Mouse (Mus musculus) hindbrain, embryonic 11.5 days (tissue): ENCODE data around the gene Ppcdc. TPM values are rescaled to one million over a fixed set of nuclear protein-coding genes. Genes with fewer than 3 reads are reported as not detected.

Experiments
- ATAC-seq: fragments of 200-750 bp; cut with Nextera tagmentation; 2 replicates; pipeline ENCODE4 v1.8.0; 2017; ENCODE audit warnings: mild to moderate bottlenecking, moderate TSS enrichment, moderate library complexity; ENCODE audit not compliant: low FRiP score
- DNase-seq: peaks from one replicate; pipeline ENCODE4 v3.0.0-alpha.2; 2015; ENCODE audit warnings: low spot score
- H3K27ac ChIP-seq: fragments of 300-500 bp; sonication (generic); 2 replicates; pipeline ENCODE4 v1.5.1; 2014; ENCODE audit warnings: mild to moderate bottlenecking, low read depth, low read length
- H3K27me3 ChIP-seq: fragments of 300-500 bp; sonication (generic); 2 replicates; pipeline ENCODE4 v1.6.1; 2014; ENCODE audit warnings: mild to moderate bottlenecking, low read length, moderate library complexity, mixed read lengths; ENCODE audit not compliant: control insufficient read depth, insufficient read depth
- H3K36me3 ChIP-seq: fragments of 300-500 bp; sonication (generic); 2 replicates; pipeline ENCODE4 v1.6.1; 2014; ENCODE audit warnings: mild to moderate bottlenecking, low read length, moderate library complexity, mixed read lengths; ENCODE audit not compliant: control insufficient read depth, insufficient read depth
- H3K4me1 ChIP-seq: fragments of 300-500 bp; sonication (generic); replicated peaks from 2 replicates; pipeline ENCODE4 v1.6.1; 2014; ENCODE audit warnings: low read length, mixed read lengths; ENCODE audit not compliant: control insufficient read depth, insufficient read depth
- H3K4me2 ChIP-seq: fragments of 300-500 bp; sonication (generic); replicated peaks from 2 replicates; pipeline ENCODE4 v1.6.1; 2014; ENCODE audit warnings: mild to moderate bottlenecking, low read depth, low read length
- H3K4me3 ChIP-seq: fragments of 300-500 bp; sonication (generic); 2 replicates; pipeline ENCODE4 v1.5.1; 2014; ENCODE audit warnings: low read depth, low read length
- H3K9ac ChIP-seq: fragments of 300-500 bp; sonication (generic); 2 replicates; pipeline ENCODE4 v1.6.1; 2014; ENCODE audit warnings: low read depth, low read length
- H3K9me3 ChIP-seq: fragments of 300-500 bp; sonication (generic); 2 replicates; pipeline ENCODE4 v1.6.1; 2016; ENCODE audit warnings: low read length; ENCODE audit not compliant: control insufficient read depth
- WGBS: fragments of 180-500 bp; shearing (Covaris S2); extraction: QIAGEN DNeasy Blood & Tissue Kit; methylation state at CpG from one replicate; pipeline ENCODE4 v1.1.7; 2014; 5-methylcytosine and 5-hydroxymethylcytosine counted together
- polyA plus RNA-seq: library from polyadenylated mRNA; unstranded; fragments of >200 nt; fragmentation: Nextera tagmentation; extraction: Ambion mirVana; gene quantifications from 2 replicates; pipeline ENCODE4 v1.2.1, GENCODE M21; 2014

Ppcdc gene
- polyA plus RNA-seq: 16.5 and 19.8 TPM in 2 replicates

DNA sequence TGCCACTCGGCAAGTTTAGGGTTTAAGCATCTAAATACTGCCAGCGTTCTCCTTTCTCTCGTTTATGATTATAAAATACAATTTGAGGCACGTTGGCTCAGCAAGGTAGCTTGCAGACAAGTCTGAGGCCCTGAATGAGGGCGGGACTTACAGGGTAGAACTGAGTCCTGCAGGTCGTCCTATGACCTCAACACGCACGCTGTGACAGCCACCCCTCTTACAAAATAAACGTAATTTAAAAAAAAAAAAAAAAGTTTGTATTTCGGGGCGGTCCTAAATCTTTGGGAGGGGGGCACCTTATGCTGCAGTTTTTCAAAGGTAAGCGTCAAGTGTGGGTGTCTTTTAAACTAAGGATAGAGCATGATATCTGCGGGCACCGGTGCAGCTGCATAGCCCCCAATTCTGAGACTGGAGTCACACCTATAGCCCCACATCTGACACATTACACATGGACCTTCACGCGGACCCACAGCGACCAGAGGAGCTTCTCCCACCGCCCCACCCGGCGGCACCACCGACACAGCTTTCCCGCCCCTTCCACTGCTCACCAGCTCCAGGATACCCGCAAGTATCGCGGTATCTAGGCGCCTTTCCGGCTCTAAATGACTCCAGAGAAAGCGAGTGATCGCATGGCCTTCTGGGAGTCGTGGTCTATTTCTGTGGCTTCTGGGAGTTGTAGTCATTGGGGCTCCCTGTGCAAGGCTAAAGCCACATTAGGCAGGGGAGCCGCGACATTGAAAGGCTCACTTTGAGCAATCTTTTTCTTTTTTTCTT, at the start of gene Ppcdc:
Gene Ppcdc, minus strand, starts transcription at position 603 of the 774 bp plus-strand sequence.
- peak within 1 kb of the TSS; percentile 69 for H3K9ac ChIP-seq
- no peaks in the 10 kb centered on the region for H3K36me3 ChIP-seq
- no peaks in the 10 kb centered on the region for H3K4me1 ChIP-seq
- 5% methylated on average over 32 of the region's 32 CpGs for WGBS
- H3K27ac ChIP-seq: no peak within 1 kb of the TSS
- H3K4me3 ChIP-seq: peak within 1 kb of the TSS; percentile 49
- peak within 1 kb of the TSS; percentile 66 for H3K4me2 ChIP-seq
- no peaks in the 10 kb centered on the region for H3K9me3 ChIP-seq
- DNase-seq: peak; percentile 93
- no peaks in the 10 kb centered on the region for H3K27me3 ChIP-seq
- ATAC-seq: peak; percentile 96

- DNase-seq (no peak), ATAC-seq (no peak)
- Histone ChIP-seq H3K4me2 (no peak overlapping the region), H3K27ac (no peak overlapping the region), H3K9ac (no peak overlapping the region), H3K9me3 (no peaks in the 10 kb centered on the region), H3K36me3 (no peaks in the 10 kb centered on the region), H3K27me3 (no peaks in the 10 kb centered on the region), H3K4me1 (no peaks in the 10 kb centered on the region), H3K4me3 (no peak overlapping the region)
- 75% methylated on average over 7 of the region's 7 CpGs for WGBS
Measured at GRCm38 (mm10) chr9:57487807-57488206, 47.9 kb upstream of the Ppcdc start.

GRCm38 (mm10) chr9:57485774-57486173, 45.9 kb upstream of the Ppcdc start:
- H3K27ac ChIP-seq: no peak overlapping the region
- no peaks in the 10 kb centered on the region for H3K9me3 ChIP-seq
- H3K9ac ChIP-seq: no peak overlapping the region
- ATAC-seq: no peak
- no peak overlapping the region for H3K4me2 ChIP-seq
- 18% methylated on average over 7 of the region's 7 CpGs for WGBS
- H3K27me3 ChIP-seq: no peaks in the 10 kb centered on the region
- H3K4me3 ChIP-seq: no peak overlapping the region
- H3K36me3 ChIP-seq: no peaks in the 10 kb centered on the region
- H3K4me1 ChIP-seq: no peaks in the 10 kb centered on the region
- peak; percentile 86 for DNase-seq

- no peak for ATAC-seq
- H3K9me3 ChIP-seq: no peaks in the 10 kb centered on the region
- DNase-seq: no peak
- no peak overlapping the region for H3K27ac ChIP-seq
- no peak overlapping the region for H3K4me2 ChIP-seq
- no peaks in the 10 kb centered on the region for H3K36me3 ChIP-seq
- no peaks in the 10 kb centered on the region for H3K27me3 ChIP-seq
- H3K9ac ChIP-seq: no peak overlapping the region
- H3K4me3 ChIP-seq: no peak overlapping the region
- H3K4me1 ChIP-seq: 0 out of 2 replicates have a peak, but pooled peaks cover 3% of the 10 kb centered on the region
- WGBS: 74% methylated on average over 4 of the region's 4 CpGs
Measured at GRCm38 (mm10) chr9:57468914-57469313, 29.0 kb upstream of the Ppcdc start.

DNA sequence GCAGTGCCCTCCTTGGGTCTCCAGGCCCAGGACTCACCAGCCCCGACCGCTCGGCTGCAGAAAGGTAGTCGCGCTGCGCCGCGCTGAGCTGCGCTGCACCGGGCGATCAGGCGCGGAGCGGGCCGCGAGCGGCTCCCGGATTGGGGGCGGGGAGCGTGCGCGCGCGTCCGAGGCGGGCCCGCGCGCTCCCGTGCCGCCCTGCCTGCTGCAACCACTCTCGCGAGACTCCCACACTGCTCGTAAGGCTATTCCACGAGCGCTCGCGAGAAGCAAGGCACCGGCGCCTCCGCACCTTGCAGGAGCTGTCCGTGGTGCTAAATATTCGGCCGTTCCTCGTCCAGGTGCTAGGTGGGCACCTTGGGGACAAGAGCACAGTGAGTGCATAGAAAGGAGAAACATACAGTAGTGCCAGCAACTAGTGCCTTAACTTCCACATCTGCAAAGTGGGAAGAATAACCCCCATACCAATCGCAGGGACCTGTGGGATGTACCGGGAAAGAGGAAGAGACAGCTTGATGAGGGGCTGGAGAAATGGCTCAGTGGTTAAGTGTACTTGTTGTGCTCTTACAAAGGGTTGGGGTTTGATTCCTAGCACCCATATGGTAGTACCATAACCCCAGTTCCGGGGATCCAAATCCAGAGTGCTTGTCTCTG, 28.1 kb upstream of the Ppcdc start, which contains the start of gene Scamp5:
Gene Scamp5, minus strand, starts transcription at position 165 of the 654 bp plus-strand sequence.
- WGBS: 1% methylated on average over 48 of the region's 48 CpGs

GRCm38 (mm10) chr9:57467271-57467771, 27.4 kb upstream of the Ppcdc start:
- 2% methylated on average over 18 of the region's 18 CpGs for WGBS
- no peak for DNase-seq
- Histone ChIP-seq H3K27ac (peak overlapping the region; percentile 71), H3K27me3 (no peaks in the 10 kb centered on the region), H3K9ac (peak overlapping the region; percentile 90), H3K4me3 (peak overlapping the region; percentile 73), H3K9me3 (no peaks in the 10 kb centered on the region), H3K4me2 (peak overlapping the region; percentile 82), H3K36me3 (no peaks in the 10 kb centered on the region), H3K4me1 (0 out of 2 replicates have a peak, but pooled peaks cover 3% of the 10 kb centered on the region)
- ATAC-seq: peak; percentile 75

More for the DNA sequence above, 28.1 kb upstream of the Ppcdc start, which contains the start of gene Scamp5:
- Histone ChIP-seq H3K27me3 (no peaks in the 10 kb centered on the region), H3K9ac (peak within 1 kb of the TSS; percentile 90), H3K36me3 (no peaks in the 10 kb centered on the region), H3K9me3 (no peaks in the 10 kb centered on the region), H3K4me1 (0 out of 2 replicates have a peak, but pooled peaks cover 3% of the 10 kb centered on the region), H3K27ac (peak within 1 kb of the TSS; percentile 71), H3K4me3 (peak within 1 kb of the TSS; percentile 73), H3K4me2 (peak within 1 kb of the TSS; percentile 82)
- ATAC-seq (peak; percentile 91), DNase-seq (peak; percentile 94)

GRCm38 (mm10) chr9:57466101-57466500, 26.2 kb upstream of the Ppcdc start:
- Histone ChIP-seq H3K9ac (no peak overlapping the region; the same call in 1 of the 2 replicates), H3K4me1 (0 out of 2 replicates have a peak, but pooled peaks cover 3% of the 10 kb centered on the region), H3K4me2 (no peak overlapping the region), H3K36me3 (no peaks in the 10 kb centered on the region), H3K9me3 (no peaks in the 10 kb centered on the region), H3K27ac (no peak overlapping the region), H3K27me3 (no peaks in the 10 kb centered on the region), H3K4me3 (no peak overlapping the region)
- WGBS: 73% methylated on average over 3 of the region's 3 CpGs
- ATAC-seq (no peak), DNase-seq (no peak)

GRCm38 (mm10) chr9:57462866-57463265, 22.9 kb upstream of the Ppcdc start:
- H3K4me1 ChIP-seq: 0 out of 2 replicates have a peak, but pooled peaks cover 3% of the 10 kb centered on the region
- no peak overlapping the region for H3K4me3 ChIP-seq
- H3K36me3 ChIP-seq: no peaks in the 10 kb centered on the region
- H3K27me3 ChIP-seq: no peaks in the 10 kb centered on the region
- no peak for ATAC-seq
- no peak overlapping the region for H3K4me2 ChIP-seq
- WGBS: 88% methylated on average over 6 of the region's 6 CpGs
- H3K9me3 ChIP-seq: no peaks in the 10 kb centered on the region
- H3K9ac ChIP-seq: no peak overlapping the region
- no peak for DNase-seq
- no peak overlapping the region for H3K27ac ChIP-seq
